Mouse (Mus musculus) ES-E14 (cell line): ENCODE data around the gene Scrn1. TPM values are rescaled to one million over a fixed set of nuclear protein-coding genes. Genes with fewer than 3 reads are reported as not detected.

ENCODE experiments used
- DNase-seq: peaks from one replicate; pipeline ENCODE4 v3.0.0-alpha.2; 2013; ENCODE audit warnings: low read depth, low spot score
- H3K27ac ChIP-seq: 2 replicates; pipeline ENCODE4 v1.5.1; 2012; ENCODE audit warnings: low read depth, mild to moderate bottlenecking, low read length, moderate library complexity, mixed read lengths; ENCODE audit not compliant: poor library complexity, insufficient read depth, severe bottlenecking
- H3K36me3 ChIP-seq: 2 replicates; pipeline ENCODE4 v1.6.1; 2012; ENCODE audit warnings: mild to moderate bottlenecking, low read length, moderate library complexity, mixed read lengths; ENCODE audit not compliant: control insufficient read depth, poor library complexity, insufficient read depth, severe bottlenecking
- H3K4me1 ChIP-seq, 2 experiments: fragments of 150-350 bp in 1 of 2; sonication (generic) in 1 of 2; 2 replicates each; pipeline ENCODE4 v1.6.1; 2012; ENCODE audit warnings: low read length in 2 of 2, mild to moderate bottlenecking in 1 of 2, mixed read lengths in 1 of 2; ENCODE audit not compliant: control insufficient read depth in 2 of 2, insufficient read depth in 2 of 2, poor library complexity in 1 of 2
- H3K4me3 ChIP-seq, 2 experiments: fragments of 150-350 bp in 1 of 2; sonication (generic) in 1 of 2; 2 replicates each; pipeline ENCODE4 v1.5.1; 2012; ENCODE audit warnings: low read length in 2 of 2, low read depth in 1 of 2, mild to moderate bottlenecking in 1 of 2, mixed read lengths in 1 of 2; ENCODE audit not compliant: insufficient read depth in 1 of 2, poor library complexity in 1 of 2, severe bottlenecking in 1 of 2
- H3K9ac ChIP-seq: 2 replicates; pipeline ENCODE4 v1.6.1; 2012; ENCODE audit warnings: low read depth, mild to moderate bottlenecking, low read length, mixed read lengths; ENCODE audit not compliant: poor library complexity, insufficient read depth, severe bottlenecking
- H3K9me3 ChIP-seq: fragments of 150-350 bp; sonication (generic); 2 replicates; pipeline ENCODE4 v1.6.1; 2012; ENCODE audit warnings: low read depth, mild to moderate bottlenecking, low read length; ENCODE audit not compliant: control insufficient read depth, insufficient read depth
- CHD2 ChIP-seq: IDR thresholded peaks from 2 replicates; pipeline ENCODE4 v1.6.1; 2014; ENCODE audit warnings: mild to moderate bottlenecking, low read depth, low read length, inconsistent platforms
- HCFC1 ChIP-seq: IDR thresholded peaks from 2 replicates; pipeline ENCODE4 v1.6.1; 2012; ENCODE audit warnings: low read length, inconsistent platforms, borderline replicate concordance; ENCODE audit not compliant: insufficient read depth
- MAFK ChIP-seq: IDR thresholded peaks from 2 replicates; pipeline ENCODE4 v1.6.1; 2014; ENCODE audit warnings: mild to moderate bottlenecking, low read depth, low read length, inconsistent platforms; ENCODE audit not compliant: insufficient read depth
- ZC3H11A ChIP-seq: IDR thresholded peaks from 2 replicates; pipeline ENCODE4 v1.6.1; 2012; ENCODE audit warnings: low read depth, mild to moderate bottlenecking, inconsistent platforms, low read length, borderline replicate concordance
- ZNF384 ChIP-seq: IDR thresholded peaks from 2 replicates; pipeline ENCODE4 v1.6.1; 2012; ENCODE audit warnings: low read depth, low read length, inconsistent platforms
- in situ Hi-C, 2 experiments: fragments of 600-800 bp; cut with MboI; formaldehyde crosslinking; loops; one replicate each; pipeline ENCODE4 v1.15.1; 2025; ENCODE audit warnings: low sequenced_read_pairs in 2 of 2, inconsistent platforms in 1 of 2; ENCODE audit not compliant: unreplicated experiment in 2 of 2
- total RNA-seq: library from RNA; depleted of rRNA; stranded (reverse); fragments of 300-350 nt; gene quantifications from 2 replicates; pipeline ENCODE4 v1.2.3, GENCODE M21; 2012

Gene Scrn1
- total RNA-seq, 1 experiment: 8.9 TPM

DNA sequence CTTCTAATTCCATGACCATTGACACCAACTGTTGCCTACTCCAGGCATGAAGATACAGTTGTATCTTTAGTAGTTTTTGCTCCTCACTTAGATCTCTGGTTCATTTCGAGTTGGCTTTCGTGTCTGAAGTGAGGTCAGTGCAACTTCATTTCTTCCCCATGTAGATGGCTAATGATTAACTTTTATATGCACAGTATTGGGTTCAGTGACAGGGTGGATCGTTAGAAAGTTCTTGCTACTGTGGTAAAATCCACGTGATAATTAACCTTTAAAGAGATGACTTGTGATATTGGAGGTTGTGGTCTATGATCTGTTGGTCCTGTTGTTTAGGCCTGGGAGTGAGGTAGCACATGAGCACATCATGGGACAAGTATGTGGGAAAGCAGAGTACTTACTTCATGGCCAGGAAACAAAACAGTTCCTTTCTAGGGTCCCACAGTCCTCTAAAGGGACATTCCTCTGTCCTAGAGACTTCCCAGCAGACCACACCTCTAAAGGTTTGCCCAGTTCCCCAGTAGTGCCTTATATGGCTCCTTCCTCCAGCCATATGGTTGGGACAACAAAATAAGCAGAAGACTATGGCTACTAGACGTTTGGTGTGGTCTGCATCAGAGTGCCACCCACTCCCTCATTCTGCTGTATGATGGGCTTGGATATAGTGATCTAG is 34.5 kb upstream of the Scrn1 start:
- Histone ChIP-seq H3K9me3 (no peaks in the 10 kb centered on the region), H3K9ac (no peak overlapping the region), H3K4me1 (no peaks in the 10 kb centered on the region), H3K36me3 (no peaks in the 10 kb centered on the region), H3K4me3 (no peak overlapping the region), H3K27ac (no peak overlapping the region)
- TF ChIP-seq CHD2: no peak
- no peak for TF ChIP-seq HCFC1
- TF ChIP-seq ZC3H11A: no peak
- no peak for TF ChIP-seq MAFK
- no peak for TF ChIP-seq ZNF384
- no peak for DNase-seq
- in situ Hi-C loops: no loop called here

DNA sequence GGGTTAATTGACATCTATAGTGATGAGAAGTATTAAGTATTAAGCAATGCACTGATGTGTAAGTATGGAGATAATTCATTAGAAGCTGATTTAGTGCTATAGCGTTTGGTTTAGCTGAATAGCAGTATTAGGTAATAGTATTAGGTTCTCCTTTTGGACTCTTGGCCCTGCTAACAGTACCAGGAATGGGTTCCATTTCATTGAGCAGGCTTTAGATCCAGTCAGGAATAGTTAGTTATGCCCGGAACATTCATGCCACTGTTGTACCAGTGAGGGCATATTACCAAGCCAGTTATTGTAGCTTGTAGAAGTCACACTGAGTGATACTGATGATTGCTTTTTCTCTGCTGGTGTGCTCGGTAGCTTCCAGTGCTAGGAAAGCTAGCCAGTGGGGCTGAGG is 31.4 kb upstream of the Scrn1 start:
- Histone ChIP-seq H3K4me1 (no peaks in the 10 kb centered on the region; a peak in 1 of 4 replicates), H3K36me3 (no peaks in the 10 kb centered on the region), H3K27ac (no peak overlapping the region), H3K4me3 (no peak overlapping the region), H3K9ac (no peak overlapping the region), H3K9me3 (no peaks in the 10 kb centered on the region)
- no peak for DNase-seq
- in situ Hi-C loops: no loop called here
- no peak for TF ChIP-seq ZC3H11A
- no peak for TF ChIP-seq HCFC1
- no peak for TF ChIP-seq ZNF384
- TF ChIP-seq MAFK: no peak
- TF ChIP-seq CHD2: no peak

DNA sequence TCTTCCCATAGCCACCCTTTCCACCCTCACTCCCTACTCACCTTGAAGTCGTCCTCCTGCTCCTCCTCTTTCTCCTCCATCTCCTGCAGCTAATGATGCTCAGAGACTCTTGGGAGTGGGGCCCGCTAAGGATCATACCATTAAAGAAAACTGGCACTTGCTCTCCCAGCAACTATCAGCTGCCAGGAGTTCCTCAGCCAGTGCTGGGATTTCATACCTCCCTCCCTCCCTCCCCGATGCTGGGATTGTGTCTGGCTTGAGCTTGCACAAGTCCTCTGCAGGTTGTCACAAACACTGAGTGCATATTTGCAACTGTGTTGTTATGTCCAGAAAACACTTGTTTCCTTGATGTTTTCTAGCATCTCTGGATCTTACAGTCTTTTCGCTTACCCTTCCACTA is 30.9 kb upstream of the Scrn1 start, which contains the start of gene Fkbp14:
Gene Fkbp14 (minus strand): TSS at position 101 of the 400 bp plus-strand sequence.
- H3K27ac ChIP-seq: no peak within 1 kb of the TSS
- no peak within 1 kb of the TSS for H3K9ac ChIP-seq
- in situ Hi-C loops: no loop called here
- H3K4me1 ChIP-seq: no peaks in the 10 kb centered on the region; a peak in 2 of 4 replicates
- DNase-seq: no peak
- no peak within 1 kb of the TSS for H3K4me3 ChIP-seq
- H3K36me3 ChIP-seq: no peaks in the 10 kb centered on the region
- no peak for TF ChIP-seq ZC3H11A
- H3K9me3 ChIP-seq: no peaks in the 10 kb centered on the region

DNA sequence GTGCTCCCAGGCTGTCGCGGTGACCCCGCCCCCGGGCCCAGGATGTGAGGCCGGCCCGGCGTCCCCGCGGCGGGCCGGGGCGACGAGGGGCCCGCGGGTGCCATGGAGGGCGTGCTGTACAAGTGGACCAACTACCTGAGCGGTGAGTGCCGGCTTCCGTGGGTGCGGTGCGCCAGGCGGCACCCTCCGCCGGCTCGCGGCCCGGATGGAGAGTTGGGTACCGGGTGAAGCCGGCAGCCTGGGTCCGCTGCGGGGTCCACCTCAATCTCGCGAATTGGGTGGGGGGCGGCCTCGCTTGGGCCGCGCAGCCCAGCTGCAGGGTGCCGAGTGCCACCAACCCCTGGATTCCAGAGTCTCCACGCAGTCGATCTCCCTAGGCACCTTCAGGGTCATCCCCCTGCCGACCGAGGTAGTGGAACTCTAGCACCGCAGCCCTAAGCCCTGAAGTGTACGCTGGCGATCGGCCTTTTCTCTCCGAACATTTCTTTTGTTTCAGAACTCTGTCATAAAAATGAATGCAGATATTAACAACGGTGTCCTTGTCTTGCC is 29.1 kb upstream of the Scrn1 start:
- Histone ChIP-seq H3K9me3 (no peaks in the 10 kb centered on the region), H3K4me1 (no peaks in the 10 kb centered on the region; a peak in 2 of 4 replicates), H3K36me3 (no peaks in the 10 kb centered on the region), H3K9ac (peak overlapping the region; percentile 84), H3K4me3 (peak overlapping the region; percentile 72 to 85), H3K27ac (no peak overlapping the region)
- DNase-seq: no peak
- in situ Hi-C loops: no loop called here
- TF ChIP-seq ZC3H11A (no peak), ZNF384 (no peak), CHD2 (no peak), HCFC1 (no peak; the same call in 1 of the 2 replicates), MAFK (no peak)
